Mouse (Mus musculus) kidney, postnatal 0 days (tissue): ENCODE results near the gene Tex37. TPM values are rescaled to one million over a fixed set of nuclear protein-coding genes. Genes with fewer than 3 reads are reported as not detected.

ENCODE experiments used
- ATAC-seq: fragments of 200-750 bp; cut with Nextera tagmentation; replicated peaks from 2 replicates; pipeline ENCODE4 v1.8.0; 2017; ENCODE audit warnings: low read depth, moderate number of reproducible peaks, moderate TSS enrichment, moderate library complexity; ENCODE audit not compliant: low FRiP score
- DNase-seq: peaks from one replicate; pipeline ENCODE4 v3.0.0-alpha.2; 2016; ENCODE audit warnings: low spot score
- H3K27ac ChIP-seq: fragments of 300-500 bp; sonication (generic); 2 replicates; pipeline ENCODE4 v1.5.1; 2014; ENCODE audit warnings: mild to moderate bottlenecking
- H3K27me3 ChIP-seq: fragments of 300-500 bp; sonication (generic); 2 replicates; pipeline ENCODE4 v1.6.1; 2014; ENCODE audit warnings: low read length, mixed read lengths; ENCODE audit not compliant: insufficient read depth
- H3K36me3 ChIP-seq: fragments of 300-500 bp; sonication (generic); 2 replicates; pipeline ENCODE4 v1.6.1; 2014; ENCODE audit warnings: low read length, mixed read lengths; ENCODE audit not compliant: insufficient read depth
- H3K4me1 ChIP-seq: fragments of 300-500 bp; sonication (generic); replicated peaks from 2 replicates; pipeline ENCODE4 v1.6.1; 2014; ENCODE audit warnings: antibody characterized with exemption, low read length, mixed read lengths; ENCODE audit not compliant: insufficient read depth
- H3K4me2 ChIP-seq: fragments of 300-500 bp; sonication (generic); 2 replicates; pipeline ENCODE4 v1.6.1; 2014; ENCODE audit warnings: mild to moderate bottlenecking, low read length, moderate library complexity, mixed read lengths
- H3K4me3 ChIP-seq: fragments of 300-500 bp; sonication (generic); replicated peaks from 2 replicates; pipeline ENCODE4 v1.5.1; 2014; ENCODE audit warnings: low read depth, low read length
- H3K9ac ChIP-seq: fragments of 300-500 bp; sonication (generic); 2 replicates; pipeline ENCODE4 v1.6.1; 2014; ENCODE audit warnings: low read depth, low read length
- H3K9me3 ChIP-seq: fragments of 300-500 bp; sonication (generic); replicated peaks from 2 replicates; pipeline ENCODE4 v1.6.1; 2016; ENCODE audit warnings: low read length, inconsistent platforms, mixed read lengths
- CTCF ChIP-seq: IDR thresholded peaks from 2 replicates; pipeline ENCODE4 v1.5.1; 2016; ENCODE audit warnings: antibody characterized with exemption, low read depth, mild to moderate bottlenecking, moderate library complexity
- WGBS: fragments of 180-500 bp; shearing (Covaris S2); extraction: QIAGEN DNeasy Blood & Tissue Kit; methylation state at CpG from one replicate; pipeline ENCODE4 v1.1.7; 2014; 5-methylcytosine and 5-hydroxymethylcytosine counted together
- polyA plus RNA-seq: library from polyadenylated mRNA; unstranded; fragments of >200 nt; fragmentation: Nextera tagmentation; extraction: Ambion mirVana; gene quantifications from 2 replicates; pipeline ENCODE4 v1.2.1, GENCODE M21; 2015

Gene Tex37
- polyA plus RNA-seq, 1 experiment from 2014 or later, result not detected

DNA sequence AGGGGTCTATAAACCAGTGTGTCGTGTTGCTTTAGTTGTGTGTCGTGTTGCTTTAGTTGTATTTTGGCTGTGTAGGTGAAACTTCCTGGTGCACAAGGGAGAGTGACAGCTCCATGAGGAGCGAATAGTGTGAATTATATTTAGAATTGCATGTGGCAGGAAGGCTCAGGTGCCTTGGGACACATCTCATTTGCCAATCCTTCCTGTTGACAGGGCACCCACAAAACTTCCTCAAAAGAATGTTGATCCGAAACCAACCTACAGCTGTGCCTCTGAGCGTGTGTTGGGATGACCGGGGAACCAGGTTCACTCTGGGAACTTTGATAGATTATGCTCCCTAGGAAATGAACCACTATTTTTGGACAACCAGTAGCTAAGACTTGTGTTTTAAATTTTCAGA is 54.4 kb downstream of the Tex37 start:
- Histone ChIP-seq H3K27me3 (no peaks in the 10 kb centered on the region), H3K4me3 (no peak overlapping the region), H3K36me3 (0 out of 2 replicates have a peak, but pooled peaks cover 4% of the 10 kb centered on the region), H3K4me2 (no peak overlapping the region), H3K9ac (no peak overlapping the region), H3K4me1 (no peaks in the 10 kb centered on the region), H3K9me3 (no peaks in the 10 kb centered on the region), H3K27ac (no peak overlapping the region)
- WGBS, result 88% methylated on average over 6 of the region's 6 CpGs
- ATAC-seq (no peak), DNase-seq (no peak)
- TF ChIP-seq CTCF, result no peak

Other genes with a start within 250 kb of the Tex37 start
- 2.4 and 2.6 TPM in 2 replicates for gene Rpia, start 126.7 kb downstream of the Tex37 start, polyA plus RNA-seq
- 12.2 and 12.5 TPM in 2 replicates for gene Eif2ak3, start 74.4 kb downstream of the Tex37 start, polyA plus RNA-seq
- gene Foxi3, start 37.6 kb upstream of the Tex37 start, polyA plus RNA-seq, result not detected in 2 replicates
- 99.3 and 110 TPM in 2 replicates for gene Thnsl2, start 225.5 kb upstream of the Tex37 start, polyA plus RNA-seq